Mouse (Mus musculus) heart, embryonic 15.5 days (tissue): Measurements from ENCODE around the gene Elovl5. TPM values are rescaled to one million over a fixed set of nuclear protein-coding genes. Genes with fewer than 3 reads are reported as not detected.

Experiments used
- ATAC-seq: fragments of 200-750 bp; cut with Nextera tagmentation; replicated peaks from 2 replicates; pipeline ENCODE4 v1.8.0; 2017; ENCODE audit warnings: low read depth, moderate TSS enrichment; ENCODE audit not compliant: insufficient number of reproducible peaks, insufficient read depth, low FRiP score
- H3K27ac ChIP-seq: fragments of 300-500 bp; sonication (generic); 2 replicates; pipeline ENCODE4 v1.5.1; 2015; ENCODE audit warnings: mild to moderate bottlenecking, inconsistent platforms
- H3K27me3 ChIP-seq: fragments of 300-500 bp; sonication (generic); 2 replicates; pipeline ENCODE4 v1.6.1; 2015; ENCODE audit warnings: inconsistent platforms
- H3K36me3 ChIP-seq: fragments of 300-500 bp; sonication (generic); 2 replicates; pipeline ENCODE4 v1.6.1; 2015; ENCODE audit warnings: mild to moderate bottlenecking, inconsistent platforms
- H3K4me1 ChIP-seq: fragments of 300-500 bp; sonication (generic); replicated peaks from 2 replicates; pipeline ENCODE4 v1.6.1; 2015; ENCODE audit warnings: inconsistent platforms
- H3K4me2 ChIP-seq: fragments of 300-500 bp; sonication (generic); 2 replicates; pipeline ENCODE4 v1.6.1; 2015; ENCODE audit warnings: inconsistent platforms, mild to moderate bottlenecking, moderate library complexity
- H3K4me3 ChIP-seq: fragments of 300-500 bp; sonication (generic); 2 replicates; pipeline ENCODE4 v1.5.1; 2015; ENCODE audit warnings: mild to moderate bottlenecking, inconsistent platforms
- H3K9ac ChIP-seq: fragments of 300-500 bp; sonication (generic); 2 replicates; pipeline ENCODE4 v1.6.1; 2015; ENCODE audit warnings: mild to moderate bottlenecking, inconsistent platforms
- H3K9me3 ChIP-seq: fragments of 300-500 bp; sonication (generic); replicated peaks from 2 replicates; pipeline ENCODE4 v1.6.1; 2016; ENCODE audit warnings: inconsistent platforms
- WGBS: fragments of 180-500 bp; shearing (Covaris S2); methylation state at CpG from one replicate; pipeline ENCODE4 v1.1.7; 2015; ENCODE audit warnings: mixed read lengths; 5-methylcytosine and 5-hydroxymethylcytosine counted together
- polyA plus RNA-seq: library from polyadenylated mRNA; unstranded; fragments of >200 nt; fragmentation: Nextera tagmentation; extraction: Ambion mirVana; gene quantifications from 2 replicates; pipeline ENCODE4 v1.2.1, GENCODE M21; 2015

Gene Elovl5
- polyA plus RNA-seq, 1 experiment from 2014 or later = 50.0 TPM

GRCm38 (mm10) chr9:77943316-77943715, 26.2 kb downstream of the Elovl5 start:
- Histone ChIP-seq H3K4me3 (no peak overlapping the region), H3K4me2 (no peak overlapping the region), H3K27me3 (no peaks in the 10 kb centered on the region), H3K4me1 (peaks cover 44% of the 10 kb centered on the region), H3K36me3 (no peaks in the 10 kb centered on the region), H3K9ac (no peak overlapping the region), H3K27ac (no peak overlapping the region), H3K9me3 (no peaks in the 10 kb centered on the region)
- 89% methylated on average over 2 of the region's 2 CpGs for WGBS
- no peak for ATAC-seq

- WGBS = 90% methylated on average over 3 of the region's 3 CpGs
- Histone ChIP-seq H3K9me3 (no peaks in the 10 kb centered on the region), H3K4me1 (peaks cover 41% of the 10 kb centered on the region), H3K27ac (no peak overlapping the region), H3K9ac (no peak overlapping the region), H3K27me3 (no peaks in the 10 kb centered on the region), H3K4me2 (no peak overlapping the region), H3K36me3 (no peaks in the 10 kb centered on the region), H3K4me3 (no peak overlapping the region)
- no peak for ATAC-seq
Observed at GRCm38 (mm10) chr9:77944195-77944594, 27.0 kb downstream of the Elovl5 start.

- ATAC-seq = no peak
- Histone ChIP-seq H3K27me3 (no peaks in the 10 kb centered on the region), H3K4me3 (no peak overlapping the region), H3K9me3 (no peaks in the 10 kb centered on the region), H3K4me2 (no peak overlapping the region), H3K9ac (no peak overlapping the region), H3K4me1 (peaks cover 34% of the 10 kb centered on the region), H3K36me3 (no peaks in the 10 kb centered on the region), H3K27ac (no peak overlapping the region; the same call in 1 of the 2 replicates)
- 73% methylated on average over 6 of the region's 6 CpGs for WGBS
Observed at GRCm38 (mm10) chr9:77945792-77946666, 28.9 kb downstream of the Elovl5 start.

- 81% methylated on average over 2 of the region's 2 CpGs for WGBS
- no peaks in the 10 kb centered on the region for H3K9me3 ChIP-seq
Observed at GRCm38 (mm10) chr9:77948214-77948613, 31.1 kb downstream of the Elovl5 start.

GRCm38 (mm10) chr9:77949753-77950268, 32.6 kb downstream of the Elovl5 start:
- H3K9ac ChIP-seq = no peak overlapping the region

More at GRCm38 (mm10) chr9:77948214-77948613, 31.1 kb downstream of the Elovl5 start:
- Histone ChIP-seq H3K4me2 (no peak overlapping the region), H3K4me1 (peaks cover 25% of the 10 kb centered on the region), H3K27me3 (no peaks in the 10 kb centered on the region), H3K9ac (no peak overlapping the region), H3K36me3 (no peaks in the 10 kb centered on the region), H3K4me3 (no peak overlapping the region), H3K27ac (no peak overlapping the region)
- ATAC-seq = no peak

GRCm38 (mm10) chr9:77950841-77951475, 33.8 kb downstream of the Elovl5 start:
- Histone ChIP-seq H3K4me2 (no peak overlapping the region), H3K4me3 (no peak overlapping the region), H3K4me1 (peaks cover 35% of the 10 kb centered on the region), H3K27ac (no peak overlapping the region), H3K9ac (no peak overlapping the region), H3K27me3 (no peaks in the 10 kb centered on the region), H3K36me3 (no peaks in the 10 kb centered on the region), H3K9me3 (no peaks in the 10 kb centered on the region)
- no peak for ATAC-seq
- WGBS = 88% methylated on average over 7 of the region's 7 CpGs

More at GRCm38 (mm10) chr9:77949753-77950268, 32.6 kb downstream of the Elovl5 start:
- no peaks in the 10 kb centered on the region for H3K9me3 ChIP-seq
- no peak overlapping the region for H3K4me3 ChIP-seq
- H3K27me3 ChIP-seq = no peaks in the 10 kb centered on the region
- H3K4me2 ChIP-seq = peak overlapping the region; percentile 3; the same call in 1 of the 2 replicates
- H3K36me3 ChIP-seq = no peaks in the 10 kb centered on the region
- H3K4me1 ChIP-seq = peaks cover 32% of the 10 kb centered on the region
- WGBS = 31% methylated on average over 7 of the region's 7 CpGs
- ATAC-seq = no peak; the same call in 1 of the 2 replicates
- H3K27ac ChIP-seq = peak overlapping the region; percentile 8; the same call in 1 of the 2 replicates

GRCm38 (mm10) chr9:77951971-77952370, 34.8 kb downstream of the Elovl5 start:
- no peak overlapping the region for H3K4me3 ChIP-seq
- H3K27ac ChIP-seq = no peak overlapping the region
- no peaks in the 10 kb centered on the region for H3K9me3 ChIP-seq
- ATAC-seq = no peak
- H3K9ac ChIP-seq = no peak overlapping the region
- peaks cover 29% of the 10 kb centered on the region for H3K4me1 ChIP-seq
- no peaks in the 10 kb centered on the region for H3K27me3 ChIP-seq
- no peak overlapping the region for H3K4me2 ChIP-seq
- 80% methylated on average over 7 of the region's 7 CpGs for WGBS
- H3K36me3 ChIP-seq = no peaks in the 10 kb centered on the region

GRCm38 (mm10) chr9:77953053-77953452, 35.9 kb downstream of the Elovl5 start:
- no peak overlapping the region for H3K4me3 ChIP-seq
- no peak for ATAC-seq
- peaks cover 29% of the 10 kb centered on the region for H3K4me1 ChIP-seq
- no peak overlapping the region for H3K4me2 ChIP-seq
- no peaks in the 10 kb centered on the region for H3K36me3 ChIP-seq
- no peak overlapping the region for H3K9ac ChIP-seq
- no peaks in the 10 kb centered on the region for H3K27me3 ChIP-seq
- no peaks in the 10 kb centered on the region for H3K9me3 ChIP-seq
- no peak overlapping the region for H3K27ac ChIP-seq
- WGBS = 63% methylated on average over 8 of the region's 8 CpGs

GRCm38 (mm10) chr9:77954496-77954895, 37.3 kb downstream of the Elovl5 start:
- H3K27ac ChIP-seq = no peak overlapping the region
- no peak overlapping the region for H3K4me2 ChIP-seq
- 57% methylated on average over 7 of the region's 7 CpGs for WGBS
- no peak overlapping the region for H3K4me3 ChIP-seq
- no peak overlapping the region for H3K9ac ChIP-seq
- peaks cover 20% of the 10 kb centered on the region for H3K4me1 ChIP-seq
- peaks cover 2% of the 10 kb centered on the region; the same call in 1 of the 2 replicates for H3K36me3 ChIP-seq
- H3K9me3 ChIP-seq = no peaks in the 10 kb centered on the region
- no peak for ATAC-seq
- no peaks in the 10 kb centered on the region for H3K27me3 ChIP-seq

- Histone ChIP-seq H3K27me3 (no peaks in the 10 kb centered on the region), H3K4me2 (no peak overlapping the region), H3K9ac (no peak overlapping the region), H3K36me3 (peaks cover 2% of the 10 kb centered on the region; the same call in 1 of the 2 replicates), H3K4me3 (no peak overlapping the region), H3K4me1 (peaks cover 15% of the 10 kb centered on the region), H3K9me3 (no peaks in the 10 kb centered on the region), H3K27ac (no peak overlapping the region)
- no peak for ATAC-seq
- WGBS = 79% methylated on average over 3 of the region's 3 CpGs
Observed at GRCm38 (mm10) chr9:77954981-77955380, 37.8 kb downstream of the Elovl5 start.

GRCm38 (mm10) chr9:77955511-77955910, 38.3 kb downstream of the Elovl5 start:
- Histone ChIP-seq H3K36me3 (peaks cover 2% of the 10 kb centered on the region; the same call in 1 of the 2 replicates), H3K4me2 (no peak overlapping the region), H3K9ac (no peak overlapping the region), H3K27me3 (no peaks in the 10 kb centered on the region), H3K9me3 (no peaks in the 10 kb centered on the region), H3K4me1 (peaks cover 13% of the 10 kb centered on the region), H3K4me3 (no peak overlapping the region), H3K27ac (no peak overlapping the region)
- ATAC-seq = no peak
- 80% methylated on average over 2 of the region's 2 CpGs for WGBS
